Mouse (Mus musculus) embryonic fibroblast, embryonic 13.5 days (primary cell): Measurements from ENCODE around the gene Zfp93. TPM values are rescaled to one million over a fixed set of nuclear protein-coding genes. Genes with fewer than 3 reads are reported as not detected.

Experiments
- H3K27ac ChIP-seq: 2 replicates; pipeline ENCODE4 v1.5.1; 2012; ENCODE audit warnings: low read length, control low read depth, inconsistent platforms; ENCODE audit not compliant: insufficient read depth
- H3K4me1 ChIP-seq: 2 replicates; pipeline ENCODE4 v1.6.1; 2011; ENCODE audit warnings: low read length; ENCODE audit not compliant: control insufficient read depth, insufficient read depth
- H3K4me3 ChIP-seq: 2 replicates; pipeline ENCODE4 v1.5.1; 2011; ENCODE audit warnings: mild to moderate bottlenecking, control low read depth, low read length; ENCODE audit not compliant: insufficient read depth
- CTCF ChIP-seq: IDR thresholded peaks from 2 replicates; pipeline ENCODE4 v1.5.1; 2011; ENCODE audit warnings: mild to moderate bottlenecking, control low read depth, low read length, moderate library complexity, borderline replicate concordance; ENCODE audit not compliant: insufficient read depth
- POLR2A ChIP-seq: IDR thresholded peaks from 2 replicates; pipeline ENCODE4 v1.6.1; 2011; ENCODE audit warnings: low read depth, mild to moderate bottlenecking, control low read depth, low read length, moderate library complexity
- polyA plus RNA-seq: library from polyadenylated mRNA; stranded (reverse); fragments of >200 nt; gene quantifications from 2 replicates; pipeline ENCODE4 v1.2.4, GENCODE M21; 2011; ENCODE audit warnings: low read depth; ENCODE audit not compliant: missing spikeins, insufficient read length

The Zfp93 gene
- 6.5 and 13.4 TPM in 2 replicates for polyA plus RNA-seq

DNA sequence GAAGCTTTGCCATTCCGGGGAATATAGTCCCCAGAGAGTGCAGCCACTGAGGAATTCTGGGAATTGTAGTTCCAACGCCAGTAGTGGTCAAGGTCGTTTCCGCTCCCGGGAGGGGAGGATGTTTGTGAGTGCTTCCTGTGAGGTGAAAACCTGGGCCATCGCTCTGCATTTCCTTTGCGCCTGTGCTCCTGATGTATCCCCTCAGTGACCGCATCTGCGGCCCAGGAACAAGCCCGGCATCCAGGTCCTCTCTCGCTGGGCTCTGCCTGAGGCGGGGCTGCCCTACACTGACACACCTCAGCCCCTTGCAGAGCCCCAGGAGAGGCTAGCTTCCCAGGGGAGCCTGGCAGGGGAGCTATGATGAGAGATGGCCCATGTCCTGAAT is at the start of gene Zfp93:
Gene Zfp93 (plus strand): TSS at position 133 of the 385 bp plus-strand sequence.
- Histone ChIP-seq H3K27ac (no peak within 1 kb of the TSS), H3K4me1 (no peaks in the 10 kb centered on the region), H3K4me3 (peak within 1 kb of the TSS; percentile 66)
- peak; percentile 84 for TF ChIP-seq POLR2A
- TF ChIP-seq CTCF = no peak

DNA sequence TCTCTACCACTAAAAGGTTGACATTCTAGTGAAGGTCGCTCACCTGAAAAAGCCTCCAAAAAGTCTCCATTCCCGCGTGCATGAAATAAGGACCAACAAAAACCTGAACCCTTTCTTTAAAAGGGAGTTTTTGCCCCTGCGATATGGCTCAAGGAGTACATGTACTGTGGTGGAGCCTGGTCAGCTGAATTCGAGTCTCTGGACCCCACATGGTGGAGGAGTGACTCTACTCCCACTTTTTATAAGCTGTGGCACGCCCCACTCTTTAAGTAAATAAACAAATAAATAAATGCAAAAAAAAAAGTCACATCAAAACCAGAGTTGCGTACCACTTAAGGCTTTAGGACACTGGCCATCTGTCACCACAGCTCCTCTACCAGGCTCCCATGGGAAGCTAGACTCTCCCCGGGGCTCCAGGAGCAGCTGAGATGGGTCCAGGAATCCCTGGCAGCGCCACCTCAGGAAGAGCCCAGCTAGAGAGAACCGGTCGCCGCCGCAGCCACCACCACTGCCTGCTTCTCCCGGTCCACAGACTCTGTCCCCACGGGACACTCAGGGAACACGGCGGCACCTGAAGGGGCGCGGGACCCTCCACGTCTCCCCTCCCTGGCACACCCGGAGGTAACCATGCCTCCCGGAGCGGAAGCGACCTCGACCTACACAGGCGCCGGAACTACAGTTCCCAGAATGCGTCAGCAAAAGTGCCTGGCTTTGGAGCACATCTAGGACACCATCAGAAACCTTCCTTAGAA is 33.0 kb upstream of the Zfp93 start, which contains the start of gene Zfp109:
Gene Zfp109 (minus strand): TSS at position 521 of the 752 bp plus-strand sequence.
- TF ChIP-seq POLR2A (peak; percentile 77), CTCF (no peak)
- no peak within 1 kb of the TSS for H3K27ac ChIP-seq
- H3K4me3 ChIP-seq = peak within 1 kb of the TSS; percentile 75
- no peaks in the 10 kb centered on the region; the same call in 1 of the 2 replicates for H3K4me1 ChIP-seq

DNA sequence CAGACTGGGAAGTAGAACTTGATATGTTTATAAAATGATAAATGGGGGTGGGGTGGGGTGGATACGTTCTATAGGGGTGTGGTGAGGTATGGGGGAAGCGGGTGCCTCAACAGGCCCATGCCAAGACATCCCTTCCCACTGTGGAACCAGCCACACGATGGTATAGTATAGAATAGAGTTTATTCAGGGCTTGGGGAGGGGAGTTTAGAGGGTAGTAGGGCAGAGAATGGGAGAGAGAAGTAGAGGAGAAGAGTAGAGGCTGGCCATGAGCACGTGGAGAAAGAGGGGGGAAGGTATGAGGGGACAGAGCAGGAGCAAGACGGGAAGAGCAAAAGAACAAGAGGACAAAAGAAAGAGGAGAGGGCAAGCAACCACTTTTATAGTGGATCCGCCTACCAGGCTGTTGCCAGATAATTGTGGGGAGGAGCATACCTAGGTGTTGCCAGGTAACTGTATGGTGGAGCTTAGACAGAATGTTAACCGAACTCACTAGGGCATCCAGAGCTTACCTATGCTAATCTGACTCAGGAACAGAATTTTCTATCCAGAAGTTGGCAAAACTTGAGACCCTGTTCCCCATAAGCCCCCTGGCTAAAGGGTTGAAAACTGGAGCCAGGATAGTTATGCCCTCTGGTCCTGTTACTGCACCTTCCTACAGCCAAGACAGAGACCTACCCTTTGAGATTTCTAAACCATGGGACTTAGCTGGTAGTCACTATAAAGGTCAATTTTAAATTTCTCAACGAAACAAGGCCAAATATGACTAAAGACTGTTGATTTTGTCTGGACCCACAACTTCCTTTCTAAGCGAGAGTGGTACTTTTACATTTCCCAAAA is 16.2 kb upstream of the Zfp93 start:
- no peak overlapping the region for H3K27ac ChIP-seq
- no peaks in the 10 kb centered on the region for H3K4me1 ChIP-seq
- H3K4me3 ChIP-seq = no peak overlapping the region
- no peak for TF ChIP-seq POLR2A
- TF ChIP-seq CTCF = no peak

DNA sequence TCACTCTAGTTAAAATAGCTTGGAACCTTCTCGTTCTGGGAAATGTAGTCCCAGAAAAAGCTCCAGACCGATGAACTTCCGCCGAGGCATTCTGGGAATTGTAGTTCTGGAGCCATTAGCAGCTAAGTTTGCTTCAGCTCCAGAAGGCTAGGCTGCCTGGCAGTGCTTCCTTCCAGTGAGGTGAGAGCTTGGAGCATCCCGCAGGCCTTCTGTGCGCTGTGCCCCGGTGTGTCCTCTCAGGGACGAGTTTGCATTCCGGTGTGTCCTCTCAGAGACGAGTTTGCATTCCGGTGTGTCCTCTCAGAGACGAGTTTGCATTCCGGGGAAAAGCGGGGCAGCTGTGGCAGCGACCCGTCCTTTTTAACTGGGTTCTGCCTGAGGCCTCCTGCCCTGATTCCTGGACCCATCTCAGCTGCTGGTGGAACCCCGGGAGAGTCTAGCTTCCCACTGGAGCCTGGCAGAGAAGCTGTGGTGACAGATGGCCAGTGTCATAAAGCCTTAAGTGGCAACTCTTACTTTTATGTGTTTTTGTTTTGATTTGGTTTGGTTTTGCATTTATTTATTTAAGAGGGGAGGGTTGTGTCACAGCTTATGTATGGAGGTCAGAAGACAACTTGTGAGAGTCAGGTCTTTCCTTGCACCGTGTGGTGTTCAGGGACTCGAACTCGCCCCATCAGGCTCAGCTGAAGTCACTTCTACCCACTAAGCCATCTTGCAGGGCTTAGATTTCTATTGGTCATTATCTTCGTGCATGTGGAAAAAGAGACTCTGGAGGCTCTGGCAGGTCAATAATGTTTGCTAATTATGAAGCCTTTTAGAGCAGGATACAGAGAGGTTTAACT is 15.4 kb upstream of the Zfp93 start, which contains the start of gene Zfp108:
Gene Zfp108 (plus strand): TSS at position 162 of the 842 bp plus-strand sequence.
- Histone ChIP-seq H3K4me3 (peak within 1 kb of the TSS; percentile 58), H3K4me1 (no peaks in the 10 kb centered on the region), H3K27ac (no peak within 1 kb of the TSS)
- TF ChIP-seq POLR2A (peak; percentile 89), CTCF (no peak)

DNA sequence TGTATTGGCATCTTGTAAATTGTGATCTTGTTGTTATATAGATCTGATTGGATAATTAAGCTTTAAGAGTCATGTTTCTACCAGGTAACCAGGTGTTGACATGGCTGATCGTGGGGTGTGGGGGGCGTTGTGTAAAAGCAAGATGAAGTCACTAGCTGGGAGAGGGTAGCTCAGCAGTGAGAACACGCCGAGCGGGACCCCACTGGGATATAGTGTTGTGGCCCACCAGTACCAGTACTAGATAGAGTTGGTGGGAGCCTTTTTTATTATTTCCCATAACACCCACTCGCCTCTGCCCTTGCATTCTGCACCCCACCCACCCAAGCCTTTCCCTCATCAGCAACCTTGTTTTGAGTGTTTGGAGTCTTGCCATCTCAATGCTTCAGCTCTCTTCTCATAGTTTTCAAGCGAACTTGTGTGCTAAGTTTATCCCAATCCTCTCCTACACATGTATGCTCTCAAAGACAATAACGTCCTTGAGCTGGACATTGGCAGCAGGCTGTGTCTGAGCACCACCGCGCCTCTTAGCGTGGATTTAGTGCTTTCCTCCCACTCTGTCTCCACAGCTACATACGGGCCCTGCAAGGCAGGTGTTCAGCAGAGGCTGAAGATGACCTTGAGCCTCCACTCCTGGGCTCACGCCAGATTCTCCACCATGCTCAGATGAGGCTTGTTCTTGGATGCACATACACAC is 10.8 kb upstream of the Zfp93 start:
- TF ChIP-seq CTCF (no peak), POLR2A (no peak)
- H3K27ac ChIP-seq = no peak overlapping the region
- H3K4me1 ChIP-seq = no peaks in the 10 kb centered on the region
- H3K4me3 ChIP-seq = no peak overlapping the region

DNA sequence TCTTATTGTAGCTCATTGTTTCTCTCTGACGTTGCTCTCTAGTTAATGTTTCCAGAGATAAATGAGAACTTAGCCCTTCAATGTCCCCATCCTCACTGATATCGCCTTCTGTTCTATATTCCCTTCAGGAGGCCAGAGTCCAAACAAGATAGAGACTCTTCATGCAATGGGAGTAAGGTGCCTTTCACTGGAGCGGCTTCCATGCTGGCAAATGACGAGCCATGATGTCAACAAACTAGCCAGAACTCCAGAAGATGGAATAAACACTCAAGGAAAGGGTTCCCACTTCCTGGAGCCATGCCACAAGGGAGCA is 10.3 kb upstream of the Zfp93 start:
- no peaks in the 10 kb centered on the region for H3K4me1 ChIP-seq
- no peak overlapping the region for H3K27ac ChIP-seq
- no peak for TF ChIP-seq CTCF
- no peak for TF ChIP-seq POLR2A
- no peak overlapping the region for H3K4me3 ChIP-seq

GRCm38 (mm10) chr7:24268176-24269155 is 1.8 kb upstream of the Zfp93 start:
- no peak overlapping the region for H3K27ac ChIP-seq
- H3K4me1 ChIP-seq = no peaks in the 10 kb centered on the region
- TF ChIP-seq CTCF = no peak
- TF ChIP-seq POLR2A = no peak

DNA sequence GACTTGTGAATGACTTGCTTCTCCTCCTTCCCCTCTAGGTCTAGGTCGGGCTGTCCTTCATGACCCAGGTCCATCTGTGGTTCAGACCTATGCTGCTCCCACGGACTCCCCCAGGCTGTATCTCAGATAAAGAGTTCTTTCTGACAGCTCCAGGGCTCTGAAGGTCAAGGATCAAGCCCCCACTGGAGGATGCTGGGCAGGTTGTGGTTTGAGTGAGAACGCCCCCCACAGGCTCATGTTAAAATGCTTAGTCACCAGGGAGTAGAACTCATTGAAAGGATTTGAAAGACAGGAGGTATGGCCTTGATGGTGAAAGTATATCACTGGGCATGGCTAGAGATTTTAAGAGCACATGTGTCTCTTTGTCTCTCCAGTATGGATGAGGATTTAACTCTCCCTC is 964 bp upstream of the Zfp93 start:
- no peak overlapping the region for H3K4me3 ChIP-seq
- H3K4me1 ChIP-seq = no peaks in the 10 kb centered on the region
- TF ChIP-seq POLR2A (no peak), CTCF (no peak)
- no peak overlapping the region for H3K27ac ChIP-seq

More at GRCm38 (mm10) chr7:24268176-24269155, 1.8 kb upstream of the Zfp93 start:
- H3K4me3 ChIP-seq = no peak overlapping the region
